Mouse (Mus musculus): ENCODE data around the gene Psma6.

GRCm38 (mm10) chr12:55372424-55373055, 11.5 kb upstream of the Psma6 start:
- TF ChIP-seq CTCF (IDR thresholded peaks at IDR 0.05; ENCODE audit: control insufficient read depth, insufficient read depth, insufficient replicate concordance, low read depth, low read length): no peak
- TF ChIP-seq POLR2A (IDR thresholded peaks at IDR 0.05; ENCODE audit: control insufficient read depth, low read depth, low read length): no peak

Data from testis, adult 2 months (tissue).